Mouse (Mus musculus): ENCODE measurements at regions not wholly inside any gene's neighbourhood (a gene's known extent, or its start where the extent isn't known, plus 50 kb on each side); places are given as distances from the start of the nearest gene placed in this dataset.

- H3K79me3 ChIP-seq (ENCODE audit: low read depth), result no peaks in the 10 kb centered on the region
- no peaks in the 10 kb centered on the region for H3K27me3 ChIP-seq (ENCODE audit: control insufficient read depth, insufficient read depth, insufficient read length)
- H3K79me2 ChIP-seq (ENCODE audit: control insufficient read depth, insufficient read depth), result no peaks in the 10 kb centered on the region
- H3ac ChIP-seq (ENCODE audit: control insufficient read depth, insufficient read length, low read depth), result no peak overlapping the region
- no peak overlapping the region for H3K4me3 ChIP-seq (ENCODE audit: insufficient read depth, poor library complexity, severe bottlenecking)
- no peak for TF ChIP-seq MAX (IDR thresholded peaks at IDR 0.05)
- TF ChIP-seq CEBPB (IDR thresholded peaks at IDR 0.05; ENCODE audit: low read depth), result no peak
- no peak for TF ChIP-seq MYOG (IDR thresholded peaks at IDR 0.05; ENCODE audit: control insufficient read depth, extremely low read depth, insufficient read length)
- TF ChIP-seq MYOD1 (IDR thresholded peaks at IDR 0.05; ENCODE audit: control insufficient read depth, insufficient read length, low read depth), result no peak
- no peak for TF ChIP-seq CTCF (IDR thresholded peaks at IDR 0.05; ENCODE audit: control insufficient read depth, insufficient read depth, insufficient read length)
- no peak for TF ChIP-seq USF1 (IDR thresholded peaks at IDR 0.05; ENCODE audit: low read depth)
- no peak for TF ChIP-seq FOSL1 (IDR thresholded peaks at IDR 0.05; ENCODE audit: insufficient read depth, low read length, poor library complexity, severe bottlenecking)
- H3K36me3 ChIP-seq (ENCODE audit: control insufficient read depth, insufficient read depth), result no peaks in the 10 kb centered on the region
Observed at GRCm38 (mm10) chr9:24974021-24974741, 115.0 kb upstream of the Gm10181 start.

DNA sequence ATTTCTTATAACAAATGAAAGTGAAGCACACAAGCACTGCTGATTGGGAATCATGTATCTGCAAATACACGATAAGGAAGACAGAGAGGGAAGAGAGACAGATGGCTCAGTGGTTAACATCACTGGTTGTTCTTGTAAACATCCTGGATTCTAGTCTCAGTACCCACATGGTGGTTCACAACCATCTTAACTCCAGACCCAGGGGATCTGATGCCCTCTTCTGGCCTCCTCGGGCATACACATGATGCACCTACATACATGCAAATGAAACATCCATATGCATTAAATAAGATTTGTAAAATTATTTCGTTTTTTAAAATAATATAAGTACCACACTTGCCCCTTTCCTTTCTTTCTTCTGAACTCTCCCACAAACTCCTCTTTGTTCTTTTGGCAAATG, 106.4 kb upstream of the Gm10181 start:
- Histone ChIP-seq H3K36me3 (ENCODE audit: control insufficient read depth, insufficient read depth) (no peaks in the 10 kb centered on the region), H3K79me3 (ENCODE audit: low read depth) (no peaks in the 10 kb centered on the region), H3K79me2 (ENCODE audit: control insufficient read depth, insufficient read depth) (no peaks in the 10 kb centered on the region), H3K4me3 (ENCODE audit: insufficient read depth, poor library complexity, severe bottlenecking) (no peak overlapping the region), H3ac (ENCODE audit: control insufficient read depth, insufficient read length, low read depth) (no peak overlapping the region), H3K27me3 (ENCODE audit: control insufficient read depth, insufficient read depth, insufficient read length) (no peaks in the 10 kb centered on the region)
- TF ChIP-seq USF1 (IDR thresholded peaks at IDR 0.05; ENCODE audit: low read depth) (no peak), FOSL1 (IDR thresholded peaks at IDR 0.05; ENCODE audit: insufficient read depth, low read length, poor library complexity, severe bottlenecking) (no peak), CTCF (IDR thresholded peaks at IDR 0.05; ENCODE audit: control insufficient read depth, insufficient read depth, insufficient read length) (no peak), MYOD1 (IDR thresholded peaks at IDR 0.05; ENCODE audit: control insufficient read depth, insufficient read length, low read depth) (no peak), MAX (IDR thresholded peaks at IDR 0.05) (no peak), CEBPB (IDR thresholded peaks at IDR 0.05; ENCODE audit: low read depth) (no peak), MYOG (IDR thresholded peaks at IDR 0.05; ENCODE audit: control insufficient read depth, extremely low read depth, insufficient read length) (no peak)

- H3K79me2 ChIP-seq (ENCODE audit: control insufficient read depth, insufficient read depth), result no peaks in the 10 kb centered on the region
Observed at GRCm38 (mm10) chr9:24994491-24994890, 94.7 kb upstream of the Gm10181 start.

DNA sequence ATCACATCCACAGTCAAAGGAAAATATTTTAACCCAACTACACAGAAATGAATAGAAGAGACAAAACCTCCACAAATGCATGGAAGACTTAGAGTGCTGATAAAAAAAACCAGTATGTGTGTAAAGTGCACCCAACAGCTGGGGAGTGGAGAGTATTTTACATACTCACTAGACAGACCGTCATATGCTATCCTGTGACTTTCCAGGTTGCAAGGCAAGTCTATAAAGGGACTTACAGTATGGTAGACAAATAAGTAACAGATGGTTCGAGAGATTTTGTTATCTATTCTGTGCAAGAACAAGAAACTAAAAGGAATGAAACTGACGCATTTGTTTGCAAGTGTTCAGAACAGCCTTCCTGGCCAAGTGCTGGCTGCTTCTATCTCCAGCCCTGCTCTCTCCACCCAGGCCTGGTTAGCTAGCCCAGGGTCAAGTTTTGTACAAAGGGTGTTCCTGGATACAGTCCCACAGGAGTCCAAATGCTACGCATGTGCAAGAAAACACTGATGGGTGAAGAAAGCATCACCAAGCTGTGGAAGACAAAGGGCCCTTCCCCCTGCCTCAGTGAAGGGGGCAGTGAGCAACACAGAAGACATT, 68.0 kb upstream of the Gm10181 start:
- H3K27me3 ChIP-seq (ENCODE audit: control insufficient read depth, insufficient read depth, insufficient read length), result no peaks in the 10 kb centered on the region
- no peak overlapping the region for H3ac ChIP-seq (ENCODE audit: control insufficient read depth, insufficient read length, low read depth)
- H3K79me2 ChIP-seq (ENCODE audit: control insufficient read depth, insufficient read depth), result no peaks in the 10 kb centered on the region
- no peaks in the 10 kb centered on the region for H3K36me3 ChIP-seq (ENCODE audit: control insufficient read depth, insufficient read depth)
- H3K4me3 ChIP-seq (ENCODE audit: insufficient read depth, poor library complexity, severe bottlenecking), result no peak overlapping the region
- TF ChIP-seq CTCF (IDR thresholded peaks at IDR 0.05; ENCODE audit: control insufficient read depth, insufficient read depth, insufficient read length), result no peak
- no peak for TF ChIP-seq FOSL1 (IDR thresholded peaks at IDR 0.05; ENCODE audit: insufficient read depth, low read length, poor library complexity, severe bottlenecking)
- no peak for TF ChIP-seq MYOD1 (IDR thresholded peaks at IDR 0.05; ENCODE audit: control insufficient read depth, insufficient read length, low read depth)
- TF ChIP-seq USF1 (IDR thresholded peaks at IDR 0.05; ENCODE audit: low read depth), result no peak
- no peak for TF ChIP-seq MAX (IDR thresholded peaks at IDR 0.05)
- TF ChIP-seq CEBPB (IDR thresholded peaks at IDR 0.05; ENCODE audit: low read depth), result no peak
- no peak for TF ChIP-seq MYOG (IDR thresholded peaks at IDR 0.05; ENCODE audit: control insufficient read depth, extremely low read depth, insufficient read length)
- no peaks in the 10 kb centered on the region for H3K79me3 ChIP-seq (ENCODE audit: low read depth)

More at GRCm38 (mm10) chr9:24994491-24994890, 94.7 kb upstream of the Gm10181 start:
- H3K79me3 ChIP-seq (ENCODE audit: low read depth), result no peaks in the 10 kb centered on the region
- no peak overlapping the region for H3K4me3 ChIP-seq (ENCODE audit: insufficient read depth, poor library complexity, severe bottlenecking)
- no peak overlapping the region for H3ac ChIP-seq (ENCODE audit: control insufficient read depth, insufficient read length, low read depth)
- H3K36me3 ChIP-seq (ENCODE audit: control insufficient read depth, insufficient read depth), result no peaks in the 10 kb centered on the region
- TF ChIP-seq MYOD1 (IDR thresholded peaks at IDR 0.05; ENCODE audit: control insufficient read depth, insufficient read length, low read depth) (no peak), MYOG (IDR thresholded peaks at IDR 0.05; ENCODE audit: control insufficient read depth, extremely low read depth, insufficient read length) (no peak), CTCF (IDR thresholded peaks at IDR 0.05; ENCODE audit: control insufficient read depth, insufficient read depth, insufficient read length) (no peak), MAX (IDR thresholded peaks at IDR 0.05) (no peak), FOSL1 (IDR thresholded peaks at IDR 0.05; ENCODE audit: insufficient read depth, low read length, poor library complexity, severe bottlenecking) (no peak), USF1 (IDR thresholded peaks at IDR 0.05; ENCODE audit: low read depth) (no peak), CEBPB (IDR thresholded peaks at IDR 0.05; ENCODE audit: low read depth) (no peak)
- H3K27me3 ChIP-seq (ENCODE audit: control insufficient read depth, insufficient read depth, insufficient read length), result no peaks in the 10 kb centered on the region

- no peaks in the 10 kb centered on the region for H3K79me2 ChIP-seq (ENCODE audit: control insufficient read depth, insufficient read depth)
- H3K27me3 ChIP-seq (ENCODE audit: control insufficient read depth, insufficient read depth, insufficient read length), result no peaks in the 10 kb centered on the region
- TF ChIP-seq MAX (IDR thresholded peaks at IDR 0.05), result no peak
- TF ChIP-seq CTCF (IDR thresholded peaks at IDR 0.05; ENCODE audit: control insufficient read depth, insufficient read depth, insufficient read length), result no peak
- TF ChIP-seq MYOG (IDR thresholded peaks at IDR 0.05; ENCODE audit: control insufficient read depth, extremely low read depth, insufficient read length), result no peak
- TF ChIP-seq FOSL1 (IDR thresholded peaks at IDR 0.05; ENCODE audit: insufficient read depth, low read length, poor library complexity, severe bottlenecking), result no peak
- TF ChIP-seq MYOD1 (IDR thresholded peaks at IDR 0.05; ENCODE audit: control insufficient read depth, insufficient read length, low read depth), result no peak
- TF ChIP-seq USF1 (IDR thresholded peaks at IDR 0.05; ENCODE audit: low read depth), result no peak
- TF ChIP-seq CEBPB (IDR thresholded peaks at IDR 0.05; ENCODE audit: low read depth), result no peak
- H3K36me3 ChIP-seq (ENCODE audit: control insufficient read depth, insufficient read depth), result no peaks in the 10 kb centered on the region
- no peak overlapping the region for H3K4me3 ChIP-seq (ENCODE audit: insufficient read depth, poor library complexity, severe bottlenecking)
- H3K79me3 ChIP-seq (ENCODE audit: low read depth), result no peaks in the 10 kb centered on the region
- H3ac ChIP-seq (ENCODE audit: control insufficient read depth, insufficient read length, low read depth), result no peak overlapping the region
Observed at GRCm38 (mm10) chr9:25022439-25022838, 66.8 kb upstream of the Gm10181 start.

Data from C2C12 (cell line).